Comparison of ENCODE assay signal across 18 mouse cellular contexts in the genomic region with DNA sequence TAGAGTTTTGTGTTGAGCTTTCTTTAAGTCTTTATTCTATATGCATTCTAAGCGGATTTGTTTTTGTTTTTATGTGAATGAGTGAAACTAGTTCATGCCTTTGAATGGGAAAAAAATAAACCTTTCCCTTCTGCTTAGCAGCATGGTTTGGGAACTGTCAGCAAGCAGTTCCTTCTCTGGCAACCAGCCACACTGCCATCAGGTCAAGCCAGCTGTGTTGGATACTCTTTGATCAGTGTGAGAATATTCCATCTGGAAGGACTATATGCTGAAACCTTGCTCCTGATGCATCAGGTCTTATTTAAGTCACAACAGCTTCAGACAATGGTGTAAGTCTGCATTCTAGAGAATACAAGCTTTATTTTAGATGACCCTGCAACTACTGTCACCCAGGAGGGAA.
DNase-seq lines count a peak whose midpoint lies in the region; ATAC-seq and TF ChIP-seq lines count a peak whose summit lies in the region.
"Had no signal": no experiment of that assay in that cellular context is flagged by ENCODE, and none has a peak within 500 bp of the region (broad histone marks: within the 10 kb centered on the region; RNA-seq: fewer than 3 reads in every experiment).

No protein-coding gene starts in this region.

- H3K27me3 ChIP-seq in lung, postnatal 0 days (replicated peaks; ENCODE audit: insufficient read depth, low read length), result no peaks in the 10 kb centered on the region
- no peaks in the 10 kb centered on the region for H3K27me3 ChIP-seq in cerebellum, adult 2 months (ENCODE audit: control insufficient read depth, insufficient read depth, low read length)
- H3K27me3 ChIP-seq: embryonic facial prominence, embryonic 12.5 days; hindbrain, embryonic 13.5 days; limb, embryonic 13.5 days had no signal

- no peak for TF ChIP-seq POLR2A in cerebellum, adult 2 months (IDR thresholded peaks at IDR 0.05; ENCODE audit: borderline replicate concordance, insufficient read depth, low read length)

- TF ChIP-seq CTCF in lung, postnatal 0 days (IDR thresholded peaks at IDR 0.05), result no peak
- no peak for TF ChIP-seq CTCF in cerebellum, adult 2 months (IDR thresholded peaks at IDR 0.05; ENCODE audit: borderline replicate concordance, insufficient read depth, low read depth, low read length)

- H3K9me3 ChIP-seq in lung, postnatal 0 days (ENCODE audit: low read length), result no peaks in the 10 kb centered on the region
- H3K9me3 ChIP-seq: embryonic facial prominence, embryonic 12.5 days; hindbrain, embryonic 13.5 days; limb, embryonic 13.5 days had no signal

- ATAC-seq in lung, postnatal 0 days, result no peak
- ATAC-seq: intestine, postnatal 0 days; liver, postnatal 0 days had no signal

- H3K4me1 ChIP-seq in lung, postnatal 0 days (ENCODE audit: insufficient read depth, low read depth, low read length), result no peaks in the 10 kb centered on the region
- no peaks in the 10 kb centered on the region for H3K4me1 ChIP-seq in cerebellum, adult 2 months (ENCODE audit: control insufficient read depth, insufficient read depth, low read length)
- H3K4me1 ChIP-seq: embryonic facial prominence, embryonic 12.5 days; hindbrain, embryonic 13.5 days; limb, embryonic 13.5 days had no signal

- no peak overlapping the region for H3K4me3 ChIP-seq in lung, postnatal 0 days (ENCODE audit: low read depth, low read length)
- no peak overlapping the region for H3K4me3 ChIP-seq in cerebellum, adult 2 months (replicated peaks; ENCODE audit: insufficient read depth, low read depth, low read length)
- H3K4me3 ChIP-seq: embryonic facial prominence, embryonic 12.5 days; hindbrain, embryonic 13.5 days; left cerebral cortex, adult 2 months; limb, embryonic 13.5 days had no signal

- no peak overlapping the region for H3K4me2 ChIP-seq in lung, postnatal 0 days (replicated peaks; ENCODE audit: low read depth, low read length)
- H3K4me2 ChIP-seq: embryonic facial prominence, embryonic 12.5 days; hindbrain, embryonic 13.5 days; limb, embryonic 13.5 days had no signal

- TF ChIP-seq EP300 in lung, postnatal 0 days (IDR thresholded peaks at IDR 0.05), result no peak

- no peaks in the 10 kb centered on the region for H3K36me3 ChIP-seq in lung, postnatal 0 days (ENCODE audit: insufficient read depth, low read length)
- H3K36me3 ChIP-seq: embryonic facial prominence, embryonic 12.5 days; hindbrain, embryonic 13.5 days; limb, embryonic 13.5 days had no signal

- no peak overlapping the region for H3K9ac ChIP-seq in lung, postnatal 0 days (replicated peaks; ENCODE audit: low read depth)
- H3K9ac ChIP-seq: embryonic facial prominence, embryonic 12.5 days; hindbrain, embryonic 13.5 days; limb, embryonic 13.5 days; liver, postnatal 0 days had no signal

- DNase-seq in heart, postnatal 10 days, result peak; percentile 4 to 6
- DNase-seq in heart, adult 8-10 months (ENCODE audit: low spot score), result no peak
- peak; percentile 4 to 9 for DNase-seq in lung, adult 18-20 months
- no peak for DNase-seq in lung, postnatal 0 days (ENCODE audit: low spot score)
- peak; percentile 66 to 81 for DNase-seq in cerebellum, adult 2 months
- DNase-seq in lung, postnatal 10 days, result peak; percentile 51
- no peak for DNase-seq in frontal cortex, postnatal 25 days (ENCODE audit: low spot score in 2 of 2)
- no peak for DNase-seq in gastrocnemius, postnatal 14 days
- DNase-seq: adrenal gland, adult 8-10 months; heart, adult 11 months; liver, postnatal 0 days; right cerebral cortex, adult 18-20 months; thymus, postnatal 25 days had no signal

- 38% methylated on average over 1 of the region's 1 CpGs for WGBS in lung, postnatal 0 days
- 44% methylated on average over 1 of the region's 1 CpGs for WGBS in cerebellum, adult 2 months

- H3K27ac ChIP-seq in lung, postnatal 0 days (ENCODE audit: low read length), result no peak overlapping the region
- H3K27ac ChIP-seq in cerebellum, adult 2 months (ENCODE audit: insufficient read depth, low read length), result no peak overlapping the region
- H3K27ac ChIP-seq: embryonic facial prominence, embryonic 12.5 days; hindbrain, embryonic 13.5 days; left cerebral cortex, adult 2 months; limb, embryonic 13.5 days had no signal

- intact Hi-C loops in heart, postnatal 10 days (cut with DNase I), result no loop called here
- intact Hi-C loops in gastrocnemius, postnatal 14 days (cut with DNase I; ENCODE audit: low total_unique reads), result no loop called here

Comparison
In these comparisons a context has a peak if more than half of its experiments do, and no peak if none do; other contexts are left out.
1. DNase-seq: peak in heart, postnatal 10 days (2 of 2), lung, adult 18-20 months (2 of 2), cerebellum, adult 2 months (2 of 2) and lung, postnatal 10 days (single experiment); none in heart, adult 8-10 months (single experiment), lung, postnatal 0 days (single experiment), frontal cortex, postnatal 25 days (0 of 2) and gastrocnemius, postnatal 14 days (single experiment).